Mouse (Mus musculus) CH12.LX (cell line): ENCODE measurements around the gene Hbp1. TPM values are rescaled to one million over a fixed set of nuclear protein-coding genes. Genes with fewer than 3 reads are reported as not detected.

Experiments
- DNase-seq: peaks from one replicate; pipeline ENCODE4 v3.0.0-alpha.2; 2013; ENCODE audit errors: extremely low read depth
- H3K27ac ChIP-seq: 2 replicates; pipeline ENCODE4 v1.5.1; 2012; ENCODE audit warnings: low read depth, mild to moderate bottlenecking, control low read depth, moderate library complexity; ENCODE audit not compliant: insufficient read depth
- H3K27me3 ChIP-seq: replicated peaks from 2 replicates; pipeline ENCODE3; 2012; ENCODE audit warnings: inconsistent platforms
- H3K36me3 ChIP-seq, 2 experiments: replicated peaks in 1 of 2; 2 replicates each; pipeline versions ENCODE3 to v1.6.1; 2012; ENCODE audit warnings: inconsistent platforms in 1 of 2, low read length in 1 of 2, mild to moderate bottlenecking in 1 of 2, mixed read lengths in 1 of 2, moderate library complexity in 1 of 2; ENCODE audit not compliant: control insufficient read depth in 1 of 2, insufficient read depth in 1 of 2
- H3K4me1 ChIP-seq, 2 experiments: 2 replicates each; pipeline ENCODE4 v1.6.1; 2012; ENCODE audit warnings: inconsistent platforms in 1 of 2, moderate library complexity in 1 of 2; ENCODE audit not compliant: insufficient read depth in 2 of 2, control insufficient read depth in 1 of 2
- H3K4me2 ChIP-seq: 2 replicates; pipeline ENCODE4 v1.6.1; 2012; ENCODE audit warnings: low read depth, mild to moderate bottlenecking, control low read depth; ENCODE audit not compliant: poor library complexity, insufficient read depth, severe bottlenecking
- H3K4me3 ChIP-seq, 3 experiments: fragments of 150-350 bp in 1 of 3; sonication (generic) in 1 of 3; replicated peaks in 1 of 3; 2 replicates each; pipeline versions ENCODE3 to v1.5.1; 2011 to 2012; ENCODE audit warnings: low read depth in 2 of 3, low read length in 2 of 3, mild to moderate bottlenecking in 2 of 3, moderate library complexity in 2 of 3, control low read depth in 1 of 3, improper control_type of control experiment in 1 of 3, inconsistent platforms in 1 of 3, mixed read lengths in 1 of 3; ENCODE audit not compliant: poor library complexity in 1 of 3
- H3K79me2 ChIP-seq: replicated peaks from 2 replicates; pipeline ENCODE4 v1.6.1; 2012; ENCODE audit warnings: mild to moderate bottlenecking, moderate library complexity; ENCODE audit not compliant: control insufficient read depth, poor library complexity, insufficient read depth, severe bottlenecking; ENCODE audit errors: extremely low read depth
- H3K9ac ChIP-seq: 2 replicates; pipeline ENCODE4 v1.6.1; 2012; ENCODE audit warnings: low read depth, mild to moderate bottlenecking, control low read depth, moderate library complexity; ENCODE audit not compliant: insufficient read depth
- H3K9me3 ChIP-seq: replicated peaks from 2 replicates; pipeline ENCODE3; 2012; ENCODE audit warnings: low read length, inconsistent platforms, mixed read lengths
- CHD2 ChIP-seq: IDR thresholded peaks from 2 replicates; pipeline ENCODE4 v1.6.1; 2011; ENCODE audit warnings: low read length, improper control_type of control experiment
- CTCF ChIP-seq, 2 experiments: IDR thresholded peaks in 1 of 2; conservative IDR thresholded peaks in 1 of 2; 2 replicates each; pipeline ENCODE4 v1.5.1; 2011 to 2012; ENCODE audit warnings: low read depth in 2 of 2, low read length in 2 of 2, improper control_type of control experiment in 1 of 2, inconsistent platforms in 1 of 2, mild to moderate bottlenecking in 1 of 2, moderate library complexity in 1 of 2
- EP300 ChIP-seq: IDR thresholded peaks from 2 replicates; pipeline ENCODE4 v1.6.1; 2011; ENCODE audit warnings: low read length, improper control_type of control experiment
- JUN ChIP-seq: IDR thresholded peaks from 2 replicates; pipeline ENCODE4 v1.6.1; 2011; ENCODE audit warnings: low read depth, mild to moderate bottlenecking, low read length, improper control_type of control experiment, moderate library complexity; ENCODE audit not compliant: insufficient read depth
- KAT2A ChIP-seq: IDR thresholded peaks from 2 replicates; pipeline ENCODE4 v1.6.1; 2012; ENCODE audit warnings: low read length, improper control_type of control experiment, inconsistent platforms; ENCODE audit not compliant: insufficient replicate concordance
- MAX ChIP-seq: IDR thresholded peaks from 2 replicates; pipeline ENCODE4 v1.6.1; 2011; ENCODE audit warnings: low read length, improper control_type of control experiment
- MAZ ChIP-seq: IDR thresholded peaks from 2 replicates; pipeline ENCODE4 v1.6.1; 2012; ENCODE audit warnings: low read depth, mild to moderate bottlenecking, inconsistent platforms, low read length, improper control_type of control experiment, moderate library complexity
- MXI1 ChIP-seq: IDR thresholded peaks from 2 replicates; pipeline ENCODE4 v1.6.1; 2011; ENCODE audit warnings: mild to moderate bottlenecking, low read depth, low read length, improper control_type of control experiment
- SIN3A ChIP-seq: IDR thresholded peaks from 2 replicates; pipeline ENCODE4 v1.6.1; 2012; ENCODE audit warnings: low read length, improper control_type of control experiment, inconsistent platforms
- TCF12 ChIP-seq: IDR thresholded peaks from 2 replicates; pipeline ENCODE4 v1.6.1; 2014; ENCODE audit warnings: low read depth, mild to moderate bottlenecking, inconsistent platforms, low read length, improper control_type of control experiment
- ZNF384 ChIP-seq: IDR thresholded peaks from 2 replicates; pipeline ENCODE4 v1.6.1; 2012; ENCODE audit warnings: low read depth, low read length, improper control_type of control experiment, inconsistent platforms
- dilution Hi-C: fragments of 300-500 bp; cut with MboI; formaldehyde crosslinking; loops from 2 replicates; pipeline ENCODE4 v1.14.3; 2020; ENCODE audit warnings: low sequenced_read_pairs; ENCODE audit not compliant: extremely low pct_unique_long_range_greater_than_20kb, extremely low pct_ligation_motif_present
- in situ Hi-C: fragments of 300-500 bp; cut with MboI; formaldehyde crosslinking; loops from 3 replicates; pipeline ENCODE4 v1.14.3; 2019; ENCODE audit warnings: low sequenced_read_pairs, low pct_ligation_motif_present, low pct_unique_long_range_greater_than_20kb, mixed read lengths
- polyA plus RNA-seq: library from polyadenylated mRNA; unstranded; fragments of >175 nt; gene quantifications from 2 replicates; pipeline ENCODE4 v1.2.1, GENCODE M21; 2012; ENCODE audit warnings: low read depth; ENCODE audit not compliant: insufficient read length
- total RNA-seq, 2 experiments: library from RNA; depleted of rRNA; stranded (reverse); fragments of 300-350 nt in 1 of 2; fragments of >200 nt in 1 of 2; gene quantifications; 2 replicates each; pipeline ENCODE4 v1.2.3; 2012 to 2014

Hbp1 gene
- total and polyA plus RNA-seq, 3 experiments: 16.0 to 24.4 (median 17.0) TPM

- dilution Hi-C loops (no loop called here), in situ Hi-C loops (loop anchor here (25.0 kb wide), 1 partner anchor 436 kb away; no protein-coding TSS in a partner anchor)
- Histone ChIP-seq H3K4me1 (peaks cover 5 to 24% of the 10 kb centered on the region in 2 experiments), H3K9ac (peak overlapping the region; percentile 99; the same call in 1 of the 2 replicates), H3K4me3 (peak overlapping the region; percentile 66 to 88 (median 83)), H3K79me2 (peaks cover 45% of the 10 kb centered on the region), H3K27me3 (no peaks in the 10 kb centered on the region), H3K4me2 (peak overlapping the region; percentile 71), H3K9me3 (no peaks in the 10 kb centered on the region), H3K36me3 (peaks cover 6 to 15% of the 10 kb centered on the region in 2 experiments), H3K27ac (no peak overlapping the region)
- 0 out of 2 replicates have a peak, but pooled peaks have one; percentile 34 for TF ChIP-seq ZNF384
- no peak for TF ChIP-seq KAT2A
- no peak for DNase-seq
Observed at GRCm38 (mm10) chr12:31948101-31949000, 2.0 kb downstream of the Hbp1 start.

GRCm38 (mm10) chr12:31947476-31947875, 2.9 kb downstream of the Hbp1 start:
- dilution Hi-C loops: no loop called here
- H3K9me3 ChIP-seq: no peaks in the 10 kb centered on the region
- H3K4me3 ChIP-seq: no peak overlapping the region
- peaks cover 13 to 24% of the 10 kb centered on the region in 2 experiments for H3K36me3 ChIP-seq
- no peaks in the 10 kb centered on the region for H3K27me3 ChIP-seq
- in situ Hi-C loops: loop anchor here (25.0 kb wide), 1 partner anchor 435 kb away; no protein-coding TSS in a partner anchor
- no peak overlapping the region for H3K27ac ChIP-seq
- DNase-seq: peak; percentile 30
- no peak overlapping the region for H3K9ac ChIP-seq
- H3K4me2 ChIP-seq: peak overlapping the region; percentile 50; the same call in 1 of the 2 replicates
- peaks cover 47% of the 10 kb centered on the region for H3K79me2 ChIP-seq
- peaks cover 5 to 18% of the 10 kb centered on the region in 2 experiments for H3K4me1 ChIP-seq
- TF ChIP-seq MXI1 (no peak), CHD2 (no peak), CTCF (conservative IDR thresholded peaks at IDR 0.05 in 1 of 2, IDR thresholded peaks at IDR 0.05 in 1 of 2; ENCODE audit: low read depth in 2 of 2, low read length in 2 of 2) (peak; percentile 41 to 44; a peak in 2 of 4 replicates), JUN (no peak), TCF12 (no peak), MAX (no peak), SIN3A (no peak), EP300 (no peak)
- TF ChIP-seq, all 38 proteins: peak for 1

GRCm38 (mm10) chr12:31944405-31944804, 5.9 kb downstream of the Hbp1 start:
- TF ChIP-seq MAZ: no peak
- peak; percentile 53; the same call in 1 of the 2 replicates for TF ChIP-seq ZNF384
- Histone ChIP-seq H3K27ac (no peak overlapping the region), H3K4me1 (peaks cover 5 to 7% of the 10 kb centered on the region in 2 experiments), H3K36me3 (peaks cover 27 to 50% of the 10 kb centered on the region in 2 experiments), H3K9me3 (no peaks in the 10 kb centered on the region), H3K79me2 (peaks cover 48% of the 10 kb centered on the region), H3K9ac (no peak overlapping the region), H3K4me2 (no peak overlapping the region), H3K4me3 (no peak overlapping the region), H3K27me3 (no peaks in the 10 kb centered on the region)
- in situ Hi-C loops: loop anchor here (25.0 kb wide), 1 partner anchor 432 kb away; no protein-coding TSS in a partner anchor
- no peak for DNase-seq
- dilution Hi-C loops: no loop called here
